Mouse (Mus musculus) heart, embryonic 15.5 days (tissue): ENCODE data around the gene Zfp111. TPM values are rescaled to one million over a fixed set of nuclear protein-coding genes. Genes with fewer than 3 reads are reported as not detected.

Source experiments
- ATAC-seq: fragments of 200-750 bp; cut with Nextera tagmentation; replicated peaks from 2 replicates; pipeline ENCODE4 v1.8.0; 2017; ENCODE audit warnings: low read depth, moderate TSS enrichment; ENCODE audit not compliant: insufficient number of reproducible peaks, insufficient read depth, low FRiP score
- H3K27ac ChIP-seq: fragments of 300-500 bp; sonication (generic); 2 replicates; pipeline ENCODE4 v1.5.1; 2015; ENCODE audit warnings: mild to moderate bottlenecking, inconsistent platforms
- H3K27me3 ChIP-seq: fragments of 300-500 bp; sonication (generic); 2 replicates; pipeline ENCODE4 v1.6.1; 2015; ENCODE audit warnings: inconsistent platforms
- H3K36me3 ChIP-seq: fragments of 300-500 bp; sonication (generic); 2 replicates; pipeline ENCODE4 v1.6.1; 2015; ENCODE audit warnings: mild to moderate bottlenecking, inconsistent platforms
- H3K4me1 ChIP-seq: fragments of 300-500 bp; sonication (generic); replicated peaks from 2 replicates; pipeline ENCODE4 v1.6.1; 2015; ENCODE audit warnings: inconsistent platforms
- H3K4me2 ChIP-seq: fragments of 300-500 bp; sonication (generic); 2 replicates; pipeline ENCODE4 v1.6.1; 2015; ENCODE audit warnings: inconsistent platforms, mild to moderate bottlenecking, moderate library complexity
- H3K4me3 ChIP-seq: fragments of 300-500 bp; sonication (generic); 2 replicates; pipeline ENCODE4 v1.5.1; 2015; ENCODE audit warnings: mild to moderate bottlenecking, inconsistent platforms
- H3K9ac ChIP-seq: fragments of 300-500 bp; sonication (generic); 2 replicates; pipeline ENCODE4 v1.6.1; 2015; ENCODE audit warnings: mild to moderate bottlenecking, inconsistent platforms
- H3K9me3 ChIP-seq: fragments of 300-500 bp; sonication (generic); replicated peaks from 2 replicates; pipeline ENCODE4 v1.6.1; 2016; ENCODE audit warnings: inconsistent platforms
- WGBS: fragments of 180-500 bp; shearing (Covaris S2); methylation state at CpG from one replicate; pipeline ENCODE4 v1.1.7; 2015; ENCODE audit warnings: mixed read lengths; 5-methylcytosine and 5-hydroxymethylcytosine counted together
- polyA plus RNA-seq: library from polyadenylated mRNA; unstranded; fragments of >200 nt; fragmentation: Nextera tagmentation; extraction: Ambion mirVana; gene quantifications from 2 replicates; pipeline ENCODE4 v1.2.1, GENCODE M21; 2015

The Zfp111 gene
- polyA plus RNA-seq, 1 experiment from 2014 or later, result 5.9 TPM

GRCm38 (mm10) chr7:24196961-24197360 is 14.3 kb downstream of the Zfp111 start:
- Histone ChIP-seq H3K9ac (no peak overlapping the region), H3K36me3 (peaks cover 62% of the 10 kb centered on the region), H3K4me2 (no peak overlapping the region), H3K4me1 (no peaks in the 10 kb centered on the region), H3K27me3 (no peaks in the 10 kb centered on the region), H3K27ac (no peak overlapping the region), H3K4me3 (no peak overlapping the region), H3K9me3 (peaks cover 11% of the 10 kb centered on the region; the same call in 1 of the 2 replicates)
- no peak for ATAC-seq
- 94% methylated on average over 4 of the region's 4 CpGs for WGBS

- Histone ChIP-seq H3K4me1 (no peaks in the 10 kb centered on the region), H3K27me3 (no peaks in the 10 kb centered on the region), H3K27ac (no peak overlapping the region), H3K4me2 (no peak overlapping the region), H3K4me3 (no peak overlapping the region), H3K9me3 (0 out of 2 replicates have a peak, but pooled peaks cover 3% of the 10 kb centered on the region), H3K9ac (no peak overlapping the region), H3K36me3 (peaks cover 25% of the 10 kb centered on the region)
- WGBS, result 77% methylated on average over 3 of the region's 3 CpGs
- no peak for ATAC-seq
These were observed 18.1 kb downstream of the Zfp111 start for GRCm38 (mm10) chr7:24193157-24193556.

- H3K9ac ChIP-seq, result no peak overlapping the region
- no peaks in the 10 kb centered on the region for H3K27me3 ChIP-seq
- no peak overlapping the region for H3K4me3 ChIP-seq
- H3K27ac ChIP-seq, result no peak overlapping the region
- H3K4me2 ChIP-seq, result no peak overlapping the region
- no peaks in the 10 kb centered on the region for H3K9me3 ChIP-seq
- 76% methylated on average over 2 of the region's 2 CpGs for WGBS
- peaks cover 11% of the 10 kb centered on the region; the same call in 1 of the 2 replicates for H3K36me3 ChIP-seq
- no peak for ATAC-seq
- no peaks in the 10 kb centered on the region for H3K4me1 ChIP-seq
These were observed 19.9 kb downstream of the Zfp111 start for GRCm38 (mm10) chr7:24191361-24191760.

- Histone ChIP-seq H3K4me1 (no peaks in the 10 kb centered on the region), H3K9ac (no peak overlapping the region), H3K27me3 (no peaks in the 10 kb centered on the region), H3K27ac (no peak overlapping the region), H3K4me2 (no peak overlapping the region), H3K36me3 (peaks cover 9% of the 10 kb centered on the region; the same call in 1 of the 2 replicates), H3K9me3 (no peaks in the 10 kb centered on the region), H3K4me3 (no peak overlapping the region)
- ATAC-seq, result no peak
- WGBS, result 21% methylated on average over 5 of the region's 5 CpGs
These were observed 21.7 kb downstream of the Zfp111 start for GRCm38 (mm10) chr7:24189571-24189944.

- no peak for ATAC-seq
- no peak overlapping the region for H3K9ac ChIP-seq
These were observed 22.2 kb downstream of the Zfp111 start for GRCm38 (mm10) chr7:24188901-24189570.

GRCm38 (mm10) chr7:24187611-24188010 is 23.6 kb downstream of the Zfp111 start:
- 64% methylated on average over 1 of the region's 1 CpGs for WGBS
- no peaks in the 10 kb centered on the region for H3K4me1 ChIP-seq
- H3K9me3 ChIP-seq, result no peaks in the 10 kb centered on the region
- no peaks in the 10 kb centered on the region for H3K36me3 ChIP-seq
- H3K4me2 ChIP-seq, result no peak overlapping the region
- H3K27me3 ChIP-seq, result no peaks in the 10 kb centered on the region
- no peak overlapping the region for H3K4me3 ChIP-seq
- H3K9ac ChIP-seq, result no peak overlapping the region
- no peak overlapping the region for H3K27ac ChIP-seq
- no peak for ATAC-seq

More at GRCm38 (mm10) chr7:24188901-24189570, 22.2 kb downstream of the Zfp111 start:
- 64% methylated on average over 4 of the region's 4 CpGs for WGBS
- Histone ChIP-seq H3K27me3 (no peaks in the 10 kb centered on the region), H3K4me2 (no peak overlapping the region), H3K4me1 (no peaks in the 10 kb centered on the region), H3K36me3 (peaks cover 4% of the 10 kb centered on the region; the same call in 1 of the 2 replicates), H3K4me3 (no peak overlapping the region), H3K9me3 (no peaks in the 10 kb centered on the region), H3K27ac (no peak overlapping the region)

- Histone ChIP-seq H3K4me2 (peak overlapping the region; percentile 67), H3K36me3 (no peaks in the 10 kb centered on the region), H3K27me3 (no peaks in the 10 kb centered on the region), H3K9me3 (no peaks in the 10 kb centered on the region), H3K4me1 (peaks cover 11% of the 10 kb centered on the region; the same call in 1 of the 2 replicates), H3K27ac (no peak overlapping the region), H3K9ac (peak overlapping the region; percentile 58), H3K4me3 (peak overlapping the region; percentile 69)
- ATAC-seq, result no peak
- 52% methylated on average over 6 of the region's 6 CpGs for WGBS
These were observed 35.9 kb downstream of the Zfp111 start for GRCm38 (mm10) chr7:24175337-24175711.

- H3K9ac ChIP-seq, result peak within 1 kb of the TSS; percentile 58
- peak; percentile 62; the same call in 1 of the 2 replicates for ATAC-seq
These were observed 36.5 kb downstream of the Zfp111 start, which contains the start of gene Zfp114 for GRCm38 (mm10) chr7:24174618-24175336. Zfp114 (plus strand) TSS chr7:24175060.

GRCm38 (mm10) chr7:24172191-24172590 is 39.1 kb downstream of the Zfp111 start:
- no peak overlapping the region for H3K27ac ChIP-seq
- no peak overlapping the region for H3K9ac ChIP-seq
- WGBS, result 56% methylated on average over 4 of the region's 4 CpGs
- H3K4me2 ChIP-seq, result no peak overlapping the region
- ATAC-seq, result no peak
- no peaks in the 10 kb centered on the region for H3K9me3 ChIP-seq
- H3K36me3 ChIP-seq, result no peaks in the 10 kb centered on the region
- no peaks in the 10 kb centered on the region for H3K27me3 ChIP-seq
- 0 out of 2 replicates have a peak, but pooled peaks cover 5% of the 10 kb centered on the region for H3K4me1 ChIP-seq
- H3K4me3 ChIP-seq, result no peak overlapping the region

More at GRCm38 (mm10) chr7:24174618-24175336, 36.5 kb downstream of the Zfp111 start, which contains the start of gene Zfp114:
- Histone ChIP-seq H3K27ac (peak within 1 kb of the TSS; percentile 52; the same call in 1 of the 2 replicates), H3K36me3 (no peaks in the 10 kb centered on the region), H3K4me1 (peaks cover 11% of the 10 kb centered on the region; the same call in 1 of the 2 replicates), H3K27me3 (no peaks in the 10 kb centered on the region), H3K4me2 (peak within 1 kb of the TSS; percentile 67), H3K4me3 (peak within 1 kb of the TSS; percentile 69), H3K9me3 (no peaks in the 10 kb centered on the region)
- 15% methylated on average over 23 of the region's 23 CpGs for WGBS

- no peaks in the 10 kb centered on the region for H3K36me3 ChIP-seq
- H3K27me3 ChIP-seq, result no peaks in the 10 kb centered on the region
- H3K9ac ChIP-seq, result no peak overlapping the region
- H3K4me1 ChIP-seq, result no peaks in the 10 kb centered on the region
- no peak for ATAC-seq
- no peaks in the 10 kb centered on the region for H3K9me3 ChIP-seq
- no peak overlapping the region for H3K27ac ChIP-seq
- no peak overlapping the region for H3K4me3 ChIP-seq
- H3K4me2 ChIP-seq, result no peak overlapping the region
- 9% methylated on average over 1 of the region's 1 CpGs for WGBS
These were observed 58.0 kb downstream of the Zfp111 start for GRCm38 (mm10) chr7:24153272-24153671.
